Mouse (Mus musculus) lung, postnatal 0 days (tissue): ENCODE measurements around the gene Dlk1.

Experiments used
- CTCF ChIP-seq: IDR thresholded peaks from 2 replicates; pipeline ENCODE4 v1.5.1; 2016; ENCODE audit warnings: antibody characterized with exemption, mild to moderate bottlenecking
- EP300 ChIP-seq: IDR thresholded peaks from 2 replicates; pipeline ENCODE4 v1.6.1; 2016; ENCODE audit warnings: antibody characterized with exemption, mild to moderate bottlenecking, control low read depth

GRCm38 (mm10) chr12:109420006-109420405, 32.6 kb upstream of the Dlk1 start:
- TF ChIP-seq CTCF (no peak), EP300 (no peak)
